Mouse (Mus musculus) CH12.LX (cell line): ENCODE results near the gene Msl3l2. TPM values are rescaled to one million over a fixed set of nuclear protein-coding genes. Genes with fewer than 3 reads are reported as not detected.

ENCODE experiments used
- DNase-seq: peaks from one replicate; pipeline ENCODE4 v3.0.0-alpha.2; 2013; ENCODE audit errors: extremely low read depth
- H3K27ac ChIP-seq: 2 replicates; pipeline ENCODE4 v1.5.1; 2012; ENCODE audit warnings: low read depth, mild to moderate bottlenecking, control low read depth, moderate library complexity; ENCODE audit not compliant: insufficient read depth
- H3K27me3 ChIP-seq: replicated peaks from 2 replicates; pipeline ENCODE3; 2012; ENCODE audit warnings: inconsistent platforms
- H3K36me3 ChIP-seq, 2 experiments: replicated peaks in 1 of 2; 2 replicates each; pipeline versions ENCODE3 to v1.6.1; 2012; ENCODE audit warnings: inconsistent platforms in 1 of 2, low read length in 1 of 2, mild to moderate bottlenecking in 1 of 2, mixed read lengths in 1 of 2, moderate library complexity in 1 of 2; ENCODE audit not compliant: control insufficient read depth in 1 of 2, insufficient read depth in 1 of 2
- H3K4me1 ChIP-seq, 2 experiments: 2 replicates each; pipeline ENCODE4 v1.6.1; 2012; ENCODE audit warnings: inconsistent platforms in 1 of 2, moderate library complexity in 1 of 2; ENCODE audit not compliant: insufficient read depth in 2 of 2, control insufficient read depth in 1 of 2
- H3K4me2 ChIP-seq: 2 replicates; pipeline ENCODE4 v1.6.1; 2012; ENCODE audit warnings: low read depth, mild to moderate bottlenecking, control low read depth; ENCODE audit not compliant: poor library complexity, insufficient read depth, severe bottlenecking
- H3K4me3 ChIP-seq, 3 experiments: fragments of 150-350 bp in 1 of 3; sonication (generic) in 1 of 3; replicated peaks in 1 of 3; 2 replicates each; pipeline versions ENCODE3 to v1.5.1; 2011 to 2012; ENCODE audit warnings: low read depth in 2 of 3, low read length in 2 of 3, mild to moderate bottlenecking in 2 of 3, moderate library complexity in 2 of 3, control low read depth in 1 of 3, improper control_type of control experiment in 1 of 3, inconsistent platforms in 1 of 3, mixed read lengths in 1 of 3; ENCODE audit not compliant: poor library complexity in 1 of 3
- H3K79me2 ChIP-seq: replicated peaks from 2 replicates; pipeline ENCODE4 v1.6.1; 2012; ENCODE audit warnings: mild to moderate bottlenecking, moderate library complexity; ENCODE audit not compliant: control insufficient read depth, poor library complexity, insufficient read depth, severe bottlenecking; ENCODE audit errors: extremely low read depth
- H3K9ac ChIP-seq: 2 replicates; pipeline ENCODE4 v1.6.1; 2012; ENCODE audit warnings: low read depth, mild to moderate bottlenecking, control low read depth, moderate library complexity; ENCODE audit not compliant: insufficient read depth
- H3K9me3 ChIP-seq: replicated peaks from 2 replicates; pipeline ENCODE3; 2012; ENCODE audit warnings: low read length, inconsistent platforms, mixed read lengths
- BHLHE40 ChIP-seq: IDR thresholded peaks from 2 replicates; pipeline ENCODE4 v1.6.1; 2011; ENCODE audit warnings: mild to moderate bottlenecking, low read depth, low read length, improper control_type of control experiment
- ETS1 ChIP-seq: conservative IDR thresholded peaks from 2 replicates; pipeline ENCODE4 v1.6.1; 2012; ENCODE audit warnings: low read depth, mild to moderate bottlenecking, inconsistent platforms, low read length, improper control_type of control experiment, moderate library complexity
- MAFK ChIP-seq: IDR thresholded peaks from 2 replicates; pipeline ENCODE4 v1.6.1; 2011; ENCODE audit warnings: low read length, improper control_type of control experiment; ENCODE audit not compliant: insufficient replicate concordance
- MYC ChIP-seq: IDR thresholded peaks from 2 replicates; pipeline ENCODE4 v1.6.1; 2011; ENCODE audit warnings: low read depth, mild to moderate bottlenecking, improper control_type of control experiment, low read length
- RAD21 ChIP-seq: IDR thresholded peaks from 2 replicates; pipeline ENCODE4 v1.6.1; 2011; ENCODE audit warnings: low read depth, mild to moderate bottlenecking, low read length, improper control_type of control experiment, moderate library complexity
- TBP ChIP-seq: conservative IDR thresholded peaks from 2 replicates; pipeline ENCODE4 v1.6.1; 2011; ENCODE audit warnings: low read depth, low read length, improper control_type of control experiment
- USF1 ChIP-seq: IDR thresholded peaks from 2 replicates; pipeline ENCODE4 v1.6.1; 2014; ENCODE audit warnings: low read depth, mild to moderate bottlenecking, inconsistent platforms, low read length, improper control_type of control experiment
- dilution Hi-C: fragments of 300-500 bp; cut with MboI; formaldehyde crosslinking; loops from 2 replicates; pipeline ENCODE4 v1.14.3; 2020; ENCODE audit warnings: low sequenced_read_pairs; ENCODE audit not compliant: extremely low pct_unique_long_range_greater_than_20kb, extremely low pct_ligation_motif_present
- in situ Hi-C: fragments of 300-500 bp; cut with MboI; formaldehyde crosslinking; loops from 3 replicates; pipeline ENCODE4 v1.14.3; 2019; ENCODE audit warnings: low sequenced_read_pairs, low pct_ligation_motif_present, low pct_unique_long_range_greater_than_20kb, mixed read lengths
- polyA plus RNA-seq: library from polyadenylated mRNA; unstranded; fragments of >175 nt; gene quantifications from 2 replicates; pipeline ENCODE4 v1.2.1, GENCODE M21; 2012; ENCODE audit warnings: low read depth; ENCODE audit not compliant: insufficient read length
- total RNA-seq, 2 experiments: library from RNA; depleted of rRNA; stranded (reverse); fragments of 300-350 nt in 1 of 2; fragments of >200 nt in 1 of 2; gene quantifications; 2 replicates each; pipeline ENCODE4 v1.2.3; 2012 to 2014

The Msl3l2 gene
- total and polyA plus RNA-seq, 3 experiments, result 0.72 to 2.6 (median 1.2) TPM

- DNase-seq, result no peak
- dilution Hi-C loops, result no loop called here
- no peak overlapping the region for H3K4me3 ChIP-seq
- H3K27me3 ChIP-seq, result no peaks in the 10 kb centered on the region
- H3K79me2 ChIP-seq, result no peaks in the 10 kb centered on the region
- TF ChIP-seq USF1 (no peak), ETS1 (no peak), RAD21 (no peak), MAFK (no peak), BHLHE40 (no peak), TBP (no peak), MYC (no peak)
- no peak overlapping the region for H3K9ac ChIP-seq
- H3K36me3 ChIP-seq, result peaks cover 0 to 14% of the 10 kb centered on the region in 2 experiments
- H3K9me3 ChIP-seq, result no peaks in the 10 kb centered on the region
- no peak overlapping the region for H3K27ac ChIP-seq
- no peak overlapping the region for H3K4me2 ChIP-seq
- no peaks in the 10 kb centered on the region for H3K4me1 ChIP-seq
- in situ Hi-C loops, result no loop called here
These were observed 59.0 kb downstream of the Msl3l2 start for GRCm38 (mm10) chr10:56165758-56166157.

Other genes with a start within 250 kb of the Msl3l2 start
- gene Tbc1d32, start 121.8 kb downstream of the Msl3l2 start, total RNA-seq (2012; rRNA removed), result 3.5 and 4.4 TPM in 2 replicates
- gene Tbc1d32, start 121.8 kb downstream of the Msl3l2 start, total RNA-seq (2014; rRNA removed), result 5.9 and 7.1 TPM in 2 replicates
- gene Tbc1d32, start 121.8 kb downstream of the Msl3l2 start, polyA plus RNA-seq, result 4.4 and 4.6 TPM in 2 replicates